Mouse (Mus musculus) heart, postnatal 10 days (tissue): Measurements from ENCODE around the gene Pgap3. TPM values are rescaled to one million over a fixed set of nuclear protein-coding genes. Genes with fewer than 3 reads are reported as not detected.
A peak's percentile ranks its signal among the peaks of the same experiment; 100 is the strongest.
"Not testable (repeated sequence)": the region's sequence is repeated elsewhere in the genome, so short reads cannot be mapped to it uniquely, and the experiment has no call there.

Source experiments
- DNase-seq, 2 experiments: peaks; one replicate each; pipeline ENCODE4 v3.0.0; 2021
- intact Hi-C: fragments of 180-260 bp; cut with DNase I; formaldehyde crosslinking; loops from one replicate; pipeline ENCODE4 v1.15.1; 2025
- total RNA-seq, 2 experiments: library from RNA; stranded (reverse); gene quantifications; 2 replicates each; pipeline ENCODE4 v1.2.3; 2021

Pgap3 gene
- total RNA-seq, 2 experiments from 2014 or later, result 14.5 to 17.8 TPM

GRCm38 (mm10) chr11:98384721-98385637 lies 15.3 kb downstream of the Pgap3 start:
- DNase-seq, result peak; percentile 64 to 74
- intact Hi-C loops, result no loop called here

GRCm38 (mm10) chr11:98384216-98384615 lies 16.1 kb downstream of the Pgap3 start:
- intact Hi-C loops, result no loop called here
- no peak for DNase-seq

- DNase-seq, result peak; percentile 75 to 82
These were observed 16.8 kb downstream of the Pgap3 start, which contains the start of gene Tcap for GRCm38 (mm10) chr11:98383261-98384030. Gene Tcap, plus strand, starts transcription at chr11:98383811.

GRCm38 (mm10) chr11:98382405-98382804 lies 17.9 kb downstream of the Pgap3 start:
- DNase-seq, intact Hi-C loops: not testable (repeated sequence)

More at GRCm38 (mm10) chr11:98383261-98384030, 16.8 kb downstream of the Pgap3 start, which contains the start of gene Tcap:
- intact Hi-C loops, result no loop called here

- intact Hi-C loops, result no loop called here
- no peak for DNase-seq
These were observed 18.6 kb downstream of the Pgap3 start for GRCm38 (mm10) chr11:98381651-98382050.

- intact Hi-C loops, result no loop called here
- peak; percentile 75 to 77 for DNase-seq
These were observed 20.2 kb downstream of the Pgap3 start for GRCm38 (mm10) chr11:98380106-98380505.

GRCm38 (mm10) chr11:98379379-98379778 lies 20.9 kb downstream of the Pgap3 start:
- DNase-seq, result peak in 1 of 2 experiments; percentile 69
- intact Hi-C loops, result no loop called here

GRCm38 (mm10) chr11:98377787-98378186 lies 22.5 kb downstream of the Pgap3 start:
- intact Hi-C loops, result no loop called here

GRCm38 (mm10) chr11:98376756-98377155 lies 23.5 kb downstream of the Pgap3 start:
- no peak for DNase-seq
- intact Hi-C loops, result no loop called here

More at GRCm38 (mm10) chr11:98377787-98378186, 22.5 kb downstream of the Pgap3 start:
- DNase-seq, result peak; percentile 71 to 84

GRCm38 (mm10) chr11:98374266-98374665 lies 26.0 kb downstream of the Pgap3 start:
- intact Hi-C loops, result no loop called here
- peak; percentile 74 to 80 for DNase-seq

GRCm38 (mm10) chr11:98373244-98373643 lies 27.0 kb downstream of the Pgap3 start:
- intact Hi-C loops, result no loop called here
- DNase-seq, result no peak

GRCm38 (mm10) chr11:98372406-98372805 lies 27.9 kb downstream of the Pgap3 start:
- intact Hi-C loops, result no loop called here
- DNase-seq, result peak; percentile 68 to 82

- no peak for DNase-seq
- intact Hi-C loops, result loop anchor here (2.0 kb wide), 1 partner anchor 17 kb away; no protein-coding TSS in a partner anchor
These were observed 28.6 kb downstream of the Pgap3 start for GRCm38 (mm10) chr11:98371556-98372240.

- DNase-seq, result no peak
- intact Hi-C loops, result loop anchor here (2.0 kb wide), 1 partner anchor 18 kb away; no protein-coding TSS in a partner anchor
These were observed 29.7 kb downstream of the Pgap3 start for GRCm38 (mm10) chr11:98370588-98370987.

GRCm38 (mm10) chr11:98369337-98369736 lies 31.0 kb downstream of the Pgap3 start:
- no peak for DNase-seq
- intact Hi-C loops, result no loop called here

- no peak for DNase-seq
- intact Hi-C loops, result no loop called here
These were observed 32.5 kb downstream of the Pgap3 start for GRCm38 (mm10) chr11:98367863-98368186.

- intact Hi-C loops, result no loop called here
- no peak for DNase-seq
These were observed 33.0 kb downstream of the Pgap3 start for GRCm38 (mm10) chr11:98367171-98367862.

GRCm38 (mm10) chr11:98366290-98366689 lies 34.0 kb downstream of the Pgap3 start:
- intact Hi-C loops, result no loop called here
- no peak for DNase-seq

GRCm38 (mm10) chr11:98364410-98364809 lies 35.9 kb downstream of the Pgap3 start:
- intact Hi-C loops, result no loop called here
- no peak for DNase-seq

GRCm38 (mm10) chr11:98363817-98364216 lies 36.5 kb downstream of the Pgap3 start:
- no peak for DNase-seq
- intact Hi-C loops, result no loop called here
